Mouse (Mus musculus): ENCODE data around the gene Ublcp1.

- no peak for TF ChIP-seq CTCF (IDR thresholded peaks at IDR 0.05; ENCODE audit: low read depth)
- no peak for TF ChIP-seq EP300 (optimal IDR thresholded peaks at IDR 0.05)
These were observed 49.0 kb upstream of the Ublcp1 start for GRCm38 (mm10) chr11:44519096-44519949.
